Mouse (Mus musculus) ES-Bruce4 (cell line): ENCODE results near the gene Nr2e3.

Experiments used
- CTCF ChIP-seq: IDR thresholded peaks from one replicate; pipeline ENCODE4 v1.8.1; 2011; ENCODE audit warnings: low read depth, low read length
- EP300 ChIP-seq: IDR thresholded peaks from 2 replicates; pipeline ENCODE4 v1.6.1; 2011; ENCODE audit warnings: low read depth, low read length; ENCODE audit not compliant: insufficient read depth
- POLR2A ChIP-seq: IDR thresholded peaks from one replicate; pipeline ENCODE4 v1.8.1; 2011; ENCODE audit warnings: low read length; ENCODE audit not compliant: insufficient read depth

- no peak for TF ChIP-seq CTCF
- TF ChIP-seq POLR2A, result no peak
- TF ChIP-seq EP300, result no peak
Measured at GRCm38 (mm10) chr9:59942501-59943085, 17.9 kb downstream of the Nr2e3 start.
